Mouse (Mus musculus): ENCODE results near the gene Twf1.

Twf1 gene

GRCm38 (mm10) chr15:94571501-94571900 is 18.2 kb downstream of the Twf1 start:
- no peak for DNase-seq

GRCm38 (mm10) chr15:94568496-94569182 is 21.1 kb downstream of the Twf1 start:
- no peak for DNase-seq

GRCm38 (mm10) chr15:94565854-94566253 is 23.8 kb downstream of the Twf1 start:
- no peak for DNase-seq

GRCm38 (mm10) chr15:94564909-94565308 is 24.8 kb downstream of the Twf1 start:
- no peak for DNase-seq

- DNase-seq, result no peak
These were observed 30.6 kb downstream of the Twf1 start for GRCm38 (mm10) chr15:94558895-94559656.

- DNase-seq, result peak; percentile 91
These were observed 32.2 kb downstream of the Twf1 start for GRCm38 (mm10) chr15:94557442-94557841.

GRCm38 (mm10) chr15:94553536-94553935 is 36.2 kb downstream of the Twf1 start:
- DNase-seq, result no peak

GRCm38 (mm10) chr15:94544844-94545243 is 44.8 kb downstream of the Twf1 start:
- DNase-seq, result no peak

GRCm38 (mm10) chr15:94544052-94544636 is 45.5 kb downstream of the Twf1 start:
- no peak for DNase-seq

- DNase-seq, result peak; percentile 97
These were observed 46.2 kb downstream of the Twf1 start, which contains the start of the genes Pus7l and Irak4 for GRCm38 (mm10) chr15:94543409-94544051. TSS of gene Pus7l (minus strand) at chr15:94543547. TSS of gene Irak4 (plus strand) at chr15:94543643.

- DNase-seq, result no peak
These were observed 46.9 kb downstream of the Twf1 start for GRCm38 (mm10) chr15:94542567-94543408.

GRCm38 (mm10) chr15:94539296-94539695 is 50.4 kb downstream of the Twf1 start:
- DNase-seq, result no peak

GRCm38 (mm10) chr15:94535521-94535920 is 54.2 kb downstream of the Twf1 start:
- DNase-seq, result no peak

- no peak for DNase-seq
These were observed 56.7 kb downstream of the Twf1 start for GRCm38 (mm10) chr15:94532956-94533355.

GRCm38 (mm10) chr15:94532306-94532705 is 57.4 kb downstream of the Twf1 start:
- DNase-seq, result no peak

GRCm38 (mm10) chr15:94530519-94530918 is 59.2 kb downstream of the Twf1 start:
- no peak for DNase-seq
